Mouse (Mus musculus): ENCODE measurements around the gene Igsf21.

Gene Igsf21

DNA sequence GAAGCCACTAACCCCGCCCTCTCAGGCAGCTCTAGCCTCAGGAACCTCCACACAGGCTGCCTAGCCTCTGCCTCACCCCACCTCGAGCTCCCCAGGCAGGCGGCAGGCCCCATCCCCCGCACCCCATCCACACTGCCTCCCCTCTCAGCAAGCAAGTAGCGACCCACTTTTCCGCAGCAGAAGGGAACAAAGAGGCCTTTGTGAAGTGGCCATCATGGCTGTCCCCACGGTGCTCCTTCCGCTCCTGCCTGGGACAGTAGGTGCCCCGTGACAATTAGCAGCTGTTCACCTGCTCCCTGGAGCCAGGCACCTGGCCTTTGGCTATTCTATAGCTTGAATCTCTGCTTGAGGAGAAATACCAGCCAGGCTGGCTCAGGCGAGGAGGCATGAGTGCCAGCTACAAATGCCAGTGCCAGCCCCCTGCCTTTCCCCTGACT, 9.3 kb downstream of the Igsf21 start:
- no peak for DNase-seq (ENCODE audit: extremely low read depth, low read depth)

DNA sequence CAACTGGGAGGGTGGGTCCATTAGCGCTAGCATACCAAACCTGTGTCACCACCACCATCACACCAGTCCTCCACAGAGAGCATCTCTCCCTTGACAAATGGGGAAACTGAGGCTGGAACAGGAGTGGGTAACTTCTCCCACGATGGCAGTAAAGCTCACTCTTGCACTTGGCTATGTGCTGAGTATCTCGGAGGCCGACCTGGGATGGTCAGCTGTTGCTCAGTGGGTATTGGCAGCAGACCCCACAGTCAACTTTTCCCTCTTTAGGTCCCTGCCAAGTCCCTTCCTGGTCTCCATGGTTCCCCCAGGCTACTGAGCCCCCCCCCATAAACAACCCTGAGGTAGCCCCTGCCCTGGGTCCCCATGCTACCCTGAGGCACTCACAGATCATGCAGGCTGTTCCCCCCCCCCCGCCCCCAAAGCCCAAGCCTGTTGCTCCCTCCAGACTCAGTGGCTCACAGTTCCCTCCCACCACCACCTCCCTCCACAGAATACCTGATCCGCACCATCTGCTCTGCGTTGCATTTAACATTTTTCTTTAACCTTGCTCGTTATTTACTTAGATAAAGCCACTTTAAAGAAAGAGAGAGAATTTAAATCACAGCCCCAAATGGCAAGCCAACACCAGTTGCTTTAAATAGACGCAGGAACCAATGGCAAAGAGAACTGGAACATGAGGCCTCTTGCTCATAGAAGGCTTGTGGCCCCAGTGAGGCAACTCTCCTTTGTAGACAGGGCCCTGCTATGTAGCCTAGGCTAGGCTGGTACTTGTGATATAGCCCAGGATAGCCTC, 11.0 kb downstream of the Igsf21 start:
- DNase-seq (ENCODE audit: extremely low read depth, low read depth), result no peak

- no peak for DNase-seq (ENCODE audit: extremely low read depth, low read depth)
Measured at GRCm38 (mm10) chr4:140234412-140235205, 12.0 kb downstream of the Igsf21 start.

GRCm38 (mm10) chr4:140227837-140228236, 18.7 kb downstream of the Igsf21 start:
- DNase-seq (ENCODE audit: extremely low read depth, low read depth), result no peak

GRCm38 (mm10) chr4:140225204-140225603, 21.4 kb downstream of the Igsf21 start:
- no peak for DNase-seq (ENCODE audit: extremely low read depth, low read depth)

- no peak for DNase-seq (ENCODE audit: extremely low read depth, low read depth)
Measured at GRCm38 (mm10) chr4:140224451-140224850, 22.1 kb downstream of the Igsf21 start.

GRCm38 (mm10) chr4:140223067-140223466, 23.5 kb downstream of the Igsf21 start:
- DNase-seq (ENCODE audit: extremely low read depth, low read depth), result no peak

- no peak for DNase-seq (ENCODE audit: extremely low read depth, low read depth)
Measured at GRCm38 (mm10) chr4:140220326-140221093, 26.1 kb downstream of the Igsf21 start.

GRCm38 (mm10) chr4:140218853-140219852, 27.4 kb downstream of the Igsf21 start:
- DNase-seq (ENCODE audit: extremely low read depth, low read depth), result no peak

GRCm38 (mm10) chr4:140218384-140218783, 28.2 kb downstream of the Igsf21 start:
- no peak for DNase-seq (ENCODE audit: extremely low read depth, low read depth)

DNA sequence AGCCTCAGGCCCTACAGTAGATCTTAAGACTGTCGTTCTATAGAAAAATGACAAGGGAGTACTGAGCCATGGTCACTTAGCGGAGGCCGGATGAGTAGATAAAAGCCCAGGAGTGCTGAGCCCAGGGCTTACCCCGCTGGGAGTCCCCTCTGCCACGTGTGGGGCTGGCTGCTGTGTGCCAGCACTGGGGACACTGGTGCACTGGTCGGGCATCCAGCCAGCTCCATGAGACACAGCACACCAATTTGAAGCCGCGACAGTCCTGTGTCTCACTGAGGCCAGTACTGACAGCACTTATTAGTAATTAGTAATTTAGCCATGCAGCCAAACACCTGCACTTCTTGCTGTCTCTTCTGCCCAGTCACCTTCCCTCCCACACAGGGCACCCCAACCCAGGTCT, 28.6 kb downstream of the Igsf21 start:
- DNase-seq (ENCODE audit: extremely low read depth, low read depth), result no peak

- DNase-seq (ENCODE audit: extremely low read depth, low read depth), result no peak
Measured at GRCm38 (mm10) chr4:140216096-140216495, 30.5 kb downstream of the Igsf21 start.

- DNase-seq (ENCODE audit: extremely low read depth, low read depth), result no peak
Measured at GRCm38 (mm10) chr4:140215205-140215604, 31.4 kb downstream of the Igsf21 start.

DNA sequence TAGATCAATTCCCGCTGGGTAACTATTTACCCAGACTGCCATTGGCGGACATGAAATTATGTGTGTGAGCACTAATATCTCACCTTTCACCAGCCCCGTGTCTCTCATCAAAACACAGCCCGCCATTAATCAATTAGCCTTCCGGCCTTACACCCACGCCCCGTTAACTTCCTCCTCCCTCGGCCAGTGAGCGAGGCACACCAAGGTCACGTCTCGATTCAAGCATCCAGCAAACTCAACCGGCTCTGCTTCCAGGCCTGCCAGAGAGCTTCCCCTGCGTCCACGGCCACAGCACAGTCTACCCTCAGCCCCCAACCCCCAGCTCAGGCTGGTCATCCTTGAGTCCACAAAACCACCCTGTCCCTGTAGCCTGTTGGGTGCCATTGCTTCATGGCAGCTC, 32.2 kb downstream of the Igsf21 start:
- no peak for DNase-seq (ENCODE audit: extremely low read depth, low read depth)

DNA sequence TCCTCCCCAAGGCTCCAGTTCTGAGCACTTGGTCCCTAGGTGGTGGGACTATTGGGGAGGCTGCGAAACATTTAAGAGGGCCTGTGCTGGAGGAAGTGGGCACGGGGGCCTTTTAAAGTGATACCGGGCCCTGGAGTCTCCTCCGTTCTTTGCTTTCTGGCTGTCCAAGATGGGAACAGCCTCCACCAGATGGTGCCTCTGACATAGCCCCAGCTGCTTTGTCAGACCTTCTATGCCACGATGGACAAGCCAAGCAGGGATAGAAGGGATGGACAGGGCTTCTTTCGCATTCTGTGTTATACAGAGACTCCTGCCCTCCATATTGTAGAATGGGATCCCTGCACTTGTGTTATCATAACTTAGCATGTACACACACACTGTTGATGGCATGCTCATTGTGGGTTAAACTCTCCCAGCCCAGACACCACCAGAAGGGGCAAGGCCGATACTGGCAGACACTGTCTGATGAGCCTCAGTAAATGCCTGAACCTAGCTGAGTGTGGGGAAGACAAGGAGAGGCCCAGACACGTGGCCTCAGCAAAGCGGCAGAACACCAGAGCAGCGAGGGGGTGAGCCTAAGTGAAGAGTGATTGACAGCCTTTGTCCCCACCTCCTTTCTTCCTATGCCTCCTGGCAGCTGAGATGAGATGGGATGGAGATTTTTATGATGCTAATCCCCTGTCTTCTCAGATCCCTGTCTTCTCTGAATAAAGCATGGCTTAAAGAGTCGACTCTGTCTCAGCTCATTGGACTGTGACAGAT, 36.3 kb downstream of the Igsf21 start:
- DNase-seq (ENCODE audit: extremely low read depth, low read depth), result no peak

DNA sequence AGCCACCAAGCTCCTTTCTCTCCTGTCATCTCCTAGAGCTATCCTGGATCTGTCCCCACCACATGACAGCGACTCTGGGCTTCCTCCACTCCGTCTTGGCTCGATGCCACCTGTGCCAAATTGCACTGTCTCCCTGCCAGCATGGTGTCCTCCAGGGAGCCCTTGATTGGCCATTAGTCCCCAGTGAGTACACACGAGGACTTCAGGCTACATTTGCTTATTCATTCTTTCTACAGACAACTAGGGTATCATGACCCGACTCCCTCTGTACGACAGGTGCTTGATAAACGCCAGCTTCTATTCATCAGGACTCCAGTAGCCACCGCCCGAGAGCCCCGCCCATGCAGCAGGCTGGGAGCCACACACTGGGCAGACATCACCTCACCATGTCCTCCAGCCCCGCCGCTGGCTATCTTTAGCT, 40.8 kb downstream of the Igsf21 start:
- no peak for DNase-seq (ENCODE audit: extremely low read depth, low read depth)

DNA sequence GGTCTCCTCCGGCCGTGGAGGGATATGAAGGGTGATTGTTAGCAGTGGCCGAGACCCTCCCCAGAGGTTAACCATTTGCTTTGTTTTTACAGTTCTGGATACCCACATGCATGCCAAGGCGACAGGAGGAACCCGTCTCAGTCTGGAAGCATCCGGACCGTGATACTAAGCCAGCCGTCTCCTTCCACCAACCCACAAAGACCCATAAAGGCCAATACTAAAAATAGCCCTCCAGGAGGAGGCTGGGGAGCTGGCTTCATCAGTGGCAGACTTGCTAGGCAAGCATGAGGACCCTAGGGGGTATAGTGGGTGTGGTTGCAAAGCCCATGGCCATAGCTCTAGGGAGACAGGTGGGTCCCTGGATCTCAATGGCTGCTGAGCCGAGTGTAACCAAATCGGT, 41.8 kb downstream of the Igsf21 start:
- no peak for DNase-seq (ENCODE audit: extremely low read depth, low read depth)

DNA sequence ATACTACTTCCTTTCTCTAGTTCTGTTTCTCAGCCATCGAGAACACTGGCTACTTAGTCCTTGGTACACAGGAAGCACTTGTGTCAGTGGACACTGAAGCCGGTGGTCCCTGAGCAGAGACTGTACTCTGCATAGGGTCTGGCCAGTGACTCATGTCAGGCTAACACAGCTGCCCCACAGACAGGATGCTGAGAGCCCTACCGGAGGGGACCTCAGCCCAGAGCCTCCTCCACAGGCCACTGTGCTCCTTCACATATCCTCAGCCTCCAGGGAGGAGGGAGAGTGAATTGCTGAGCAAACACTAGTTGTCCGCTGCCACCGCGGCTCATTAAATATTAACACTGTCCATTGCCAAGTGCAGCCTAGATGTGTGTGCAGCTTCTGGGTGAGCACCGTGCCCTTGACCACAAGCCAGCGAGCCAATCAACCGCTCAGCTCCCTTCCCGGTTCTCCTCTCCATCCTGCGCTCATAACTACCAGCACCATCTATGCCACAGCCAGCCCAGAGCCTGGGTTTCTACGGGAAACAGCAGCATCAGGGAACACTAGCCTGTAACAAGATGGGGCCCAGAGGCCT, 42.8 kb downstream of the Igsf21 start:
- DNase-seq (ENCODE audit: extremely low read depth, low read depth), result no peak

DNA sequence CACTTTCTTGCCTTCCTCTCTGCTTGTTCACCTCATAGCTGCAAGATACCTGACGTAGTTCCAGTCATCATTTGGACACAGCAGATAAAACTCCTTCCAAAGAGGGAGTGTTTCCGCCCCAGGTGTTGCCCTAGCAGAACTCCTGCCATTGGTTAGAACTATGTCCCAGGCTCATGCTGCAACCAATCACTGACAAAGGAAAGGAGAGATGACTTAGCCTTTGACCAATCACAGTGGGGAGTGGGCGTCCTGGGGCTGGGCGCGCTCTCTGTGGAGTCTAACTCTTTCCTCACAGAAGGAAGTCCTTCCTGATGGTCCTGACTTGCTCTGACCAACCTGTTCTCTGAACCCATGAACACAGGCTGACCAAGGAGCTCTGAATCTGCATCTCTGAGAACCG, 44.4 kb downstream of the Igsf21 start:
- no peak for DNase-seq (ENCODE audit: extremely low read depth, low read depth)
